Mouse (Mus musculus) liver, embryonic 14.5 days (tissue): Measurements from ENCODE around the gene Samd11. TPM values are rescaled to one million over a fixed set of nuclear protein-coding genes. Genes with fewer than 3 reads are reported as not detected.

Experiments
- ATAC-seq: fragments of 200-750 bp; cut with Nextera tagmentation; 2 replicates; pipeline ENCODE4 v1.8.0; 2017; ENCODE audit warnings: moderate number of reproducible peaks, mild to moderate bottlenecking, moderate library complexity; ENCODE audit not compliant: insufficient read depth
- DNase-seq, 3 experiments: peaks; one replicate each; pipeline ENCODE4 v3.0.0-alpha.2; 2012 to 2013; ENCODE audit warnings: low read depth in 3 of 3, low spot score in 3 of 3
- H3K27ac ChIP-seq: fragments of 300-500 bp; sonication (generic); 2 replicates; pipeline ENCODE4 v1.5.1; 2014; ENCODE audit warnings: moderate library complexity, mild to moderate bottlenecking, control low read depth, inconsistent platforms
- H3K27me3 ChIP-seq: fragments of 300-500 bp; sonication (generic); 2 replicates; pipeline ENCODE4 v1.6.1; 2014; ENCODE audit warnings: mild to moderate bottlenecking, low read length, moderate library complexity; ENCODE audit not compliant: control insufficient read depth, insufficient read depth
- H3K36me3 ChIP-seq: fragments of 300-500 bp; sonication (generic); replicated peaks from 2 replicates; pipeline ENCODE4 v1.6.1; 2014; ENCODE audit warnings: low read depth; ENCODE audit not compliant: control insufficient read depth, insufficient read depth
- H3K4me1 ChIP-seq, 2 experiments: fragments of 200-500 bp in 1 of 2; fragments of 300-500 bp in 1 of 2; sonication (generic) in 1 of 2; replicated peaks; 2 replicates each; pipeline ENCODE4 v1.6.1; 2012 to 2014; ENCODE audit warnings: antibody characterized with exemption in 1 of 2, inconsistent platforms in 1 of 2, low read length in 1 of 2; ENCODE audit not compliant: control insufficient read depth in 2 of 2, insufficient read depth in 2 of 2
- H3K4me2 ChIP-seq: fragments of 300-500 bp; sonication (generic); 2 replicates; pipeline ENCODE4 v1.6.1; 2014; ENCODE audit warnings: low read depth, mild to moderate bottlenecking, control low read depth, moderate library complexity
- H3K4me3 ChIP-seq, 2 experiments: fragments of 200-500 bp in 1 of 2; fragments of 300-500 bp in 1 of 2; sonication (generic) in 1 of 2; 2 replicates each; pipeline ENCODE4 v1.5.1; 2012 to 2014; ENCODE audit warnings: low read depth in 2 of 2, low read length in 2 of 2, mild to moderate bottlenecking in 2 of 2, control low read depth in 1 of 2, inconsistent platforms in 1 of 2, moderate library complexity in 1 of 2; ENCODE audit not compliant: insufficient read depth in 1 of 2
- H3K9ac ChIP-seq: fragments of 300-500 bp; sonication (generic); replicated peaks from 2 replicates; pipeline ENCODE4 v1.6.1; 2014; ENCODE audit warnings: mild to moderate bottlenecking, control low read depth, moderate library complexity
- H3K9me3 ChIP-seq: fragments of 300-500 bp; sonication (generic); 2 replicates; pipeline ENCODE4 v1.6.1; 2016; ENCODE audit warnings: low read length, mixed read lengths; ENCODE audit not compliant: control insufficient read depth
- CTCF ChIP-seq: IDR thresholded peaks from 2 replicates; pipeline ENCODE4 v1.5.1; 2016; ENCODE audit warnings: antibody characterized with exemption, low read depth, control low read depth
- EP300 ChIP-seq: IDR thresholded peaks from 2 replicates; pipeline ENCODE4 v1.6.1; 2016; ENCODE audit warnings: antibody characterized with exemption, low read depth
- WGBS: fragments of 180-500 bp; shearing (Covaris S2); extraction: QIAGEN DNeasy Blood & Tissue Kit; methylation state at CpG from one replicate; pipeline ENCODE4 v1.1.7; 2014; ENCODE audit not compliant: insufficient replicate concordance; 5-methylcytosine and 5-hydroxymethylcytosine counted together
- polyA plus RNA-seq, 2 experiments: library from polyadenylated mRNA; depleted of rRNA in 1 of 2; stranded (reverse) in 1 of 2; unstranded in 1 of 2; fragments of >200 nt; fragmentation: Nextera tagmentation in 1 of 2; extraction: Ambion mirVana in 1 of 2; gene quantifications; 2 replicates each; pipeline versions ENCODE4 v1.2.1 to v1.2.3; 2012 to 2014

The Samd11 gene
- polyA plus RNA-seq, 2 experiments, result 21.5 to 56.1 TPM

DNA sequence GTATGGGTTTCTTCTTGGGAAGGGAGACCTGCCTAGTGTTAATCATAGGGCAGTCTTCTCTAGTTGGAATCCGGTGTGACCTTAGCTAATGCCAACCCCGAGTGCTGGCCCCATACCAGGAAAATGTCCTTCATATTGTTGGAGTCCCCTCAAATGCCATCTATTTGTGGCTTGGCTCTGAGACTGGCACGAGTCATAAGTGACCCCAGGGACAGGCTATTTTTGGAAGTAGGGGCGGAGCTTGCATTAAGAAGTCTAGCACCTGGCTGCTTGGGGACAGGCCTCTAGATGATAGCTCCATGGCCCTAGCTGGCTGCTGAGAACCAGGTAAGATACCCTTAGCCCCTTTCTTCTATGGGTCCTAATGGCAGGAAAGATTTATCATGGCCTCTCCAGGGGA lies 39.8 kb downstream of the Samd11 start, which contains the start of gene Perm1:
TSS of gene Perm1 (plus strand) at position 220 of the 400 bp plus-strand sequence.
- no peak for DNase-seq
- Histone ChIP-seq H3K36me3 (no peaks in the 10 kb centered on the region), H3K9ac (no peak within 1 kb of the TSS), H3K9me3 (no peaks in the 10 kb centered on the region), H3K4me1 (no peaks in the 10 kb centered on the region), H3K4me3 (no peak within 1 kb of the TSS), H3K27ac (no peak within 1 kb of the TSS), H3K27me3 (no peaks in the 10 kb centered on the region), H3K4me2 (no peak within 1 kb of the TSS)
- no peak for ATAC-seq
- no peak for TF ChIP-seq EP300
- no peak for TF ChIP-seq CTCF
- WGBS, result 62% methylated on average over 4 of the region's 4 CpGs

GRCm38 (mm10) chr4:156213134-156213533 lies 42.3 kb downstream of the Samd11 start:
- 77% methylated on average over 13 of the region's 13 CpGs for WGBS

DNA sequence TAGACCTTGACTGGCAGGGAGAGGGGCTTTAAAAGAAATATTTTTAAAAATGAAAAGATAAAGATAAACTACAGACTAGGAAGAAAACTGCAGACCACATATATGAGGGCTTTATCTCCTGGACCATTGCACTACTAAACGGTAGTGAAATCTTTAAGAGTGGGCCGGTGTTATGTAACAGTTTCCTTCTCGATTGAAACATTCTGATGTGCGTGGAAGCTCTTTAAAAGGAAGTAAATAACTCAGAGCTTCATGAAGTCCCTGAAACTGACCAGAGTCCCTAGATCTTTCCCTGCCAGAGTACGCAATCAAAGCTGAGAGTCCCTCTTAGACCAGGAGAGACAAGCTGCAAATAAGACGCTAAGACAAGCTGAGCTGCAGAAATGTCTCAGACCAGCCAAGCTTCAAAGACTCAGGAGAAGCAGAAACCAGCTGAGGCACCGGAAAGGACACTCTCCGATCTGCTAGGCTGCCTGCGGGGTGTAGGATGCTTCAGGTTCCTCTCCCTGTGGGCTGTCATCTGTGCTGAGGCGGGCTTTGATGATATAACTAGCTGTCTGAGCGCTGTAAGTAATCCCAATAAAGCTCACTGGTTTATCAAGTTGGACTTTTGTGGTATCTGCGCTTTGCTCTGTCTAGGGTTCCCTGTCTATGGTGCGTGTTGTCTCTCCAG lies 45.4 kb downstream of the Samd11 start:
- TF ChIP-seq EP300 (no peak), CTCF (no peak)
- no peak for DNase-seq
- peaks cover 11% of the 10 kb centered on the region for H3K27me3 ChIP-seq
- WGBS, result 48% methylated on average over 13 of the region's 13 CpGs
- no peak overlapping the region for H3K9ac ChIP-seq
- no peak overlapping the region for H3K27ac ChIP-seq
- no peak overlapping the region for H3K4me2 ChIP-seq
- no peak for ATAC-seq
- no peaks in the 10 kb centered on the region; a peak in 1 of 4 replicates for H3K4me1 ChIP-seq
- H3K36me3 ChIP-seq, result no peaks in the 10 kb centered on the region
- H3K9me3 ChIP-seq, result no peaks in the 10 kb centered on the region
- H3K4me3 ChIP-seq, result no peak overlapping the region

More at GRCm38 (mm10) chr4:156213134-156213533, 42.3 kb downstream of the Samd11 start:
- Histone ChIP-seq H3K9me3 (no peaks in the 10 kb centered on the region), H3K4me3 (no peak overlapping the region), H3K4me1 (no peaks in the 10 kb centered on the region; a peak in 1 of 4 replicates), H3K27ac (no peak overlapping the region), H3K27me3 (no peaks in the 10 kb centered on the region), H3K4me2 (no peak overlapping the region), H3K36me3 (no peaks in the 10 kb centered on the region), H3K9ac (no peak overlapping the region)
- TF ChIP-seq CTCF (no peak), EP300 (no peak)
- ATAC-seq (no peak), DNase-seq (no peak)

- Histone ChIP-seq H3K4me1 (no peaks in the 10 kb centered on the region; a peak in 2 of 4 replicates), H3K9ac (no peak overlapping the region), H3K4me2 (no peak overlapping the region), H3K9me3 (no peaks in the 10 kb centered on the region), H3K27me3 (peaks cover 23% of the 10 kb centered on the region), H3K36me3 (no peaks in the 10 kb centered on the region), H3K4me3 (no peak overlapping the region), H3K27ac (no peak overlapping the region)
- TF ChIP-seq CTCF, result no peak
- no peak for TF ChIP-seq EP300
- 71% methylated on average over 4 of the region's 4 CpGs for WGBS
- ATAC-seq (no peak), DNase-seq (no peak)
Observed at GRCm38 (mm10) chr4:156208872-156209271, 46.6 kb downstream of the Samd11 start.

GRCm38 (mm10) chr4:156203413-156204131 lies 51.9 kb downstream of the Samd11 start:
- peak overlapping the region; percentile 56 for H3K9ac ChIP-seq
- TF ChIP-seq EP300 (no peak), CTCF (no peak)
- H3K9me3 ChIP-seq, result no peaks in the 10 kb centered on the region
- no peak overlapping the region for H3K27ac ChIP-seq
- no peaks in the 10 kb centered on the region for H3K36me3 ChIP-seq
- DNase-seq (no peak), ATAC-seq (no peak)
- peaks cover 37% of the 10 kb centered on the region for H3K27me3 ChIP-seq
- H3K4me1 ChIP-seq, result peaks cover 7 to 13% of the 10 kb centered on the region in 2 experiments
- H3K4me3 ChIP-seq, result peak overlapping the region; percentile 62 to 63
- WGBS, result under 1% methylated on average over 49 of the region's 49 CpGs
- peak overlapping the region; percentile 80 for H3K4me2 ChIP-seq
